10 mouse cellular contexts compared by ENCODE assay signal in genomic region chr2:169204254-169204752, GRCm38 (mm10).
DNase-seq lines count a peak whose midpoint lies in the region; ATAC-seq and TF ChIP-seq lines count a peak whose summit lies in the region.
"Had no signal": no experiment of that assay in that cellular context is flagged by ENCODE, and none has a peak within 500 bp of the region (broad histone marks: within the 10 kb centered on the region; RNA-seq: fewer than 3 reads in every experiment).

No protein-coding gene starts in this region.

- H3K9me3 ChIP-seq in G1E (replicated peaks): peaks cover 70% of the 10 kb centered on the region
- no peaks in the 10 kb centered on the region for H3K9me3 ChIP-seq in hindbrain, embryonic 14.5 days (ENCODE audit: control insufficient read depth, low read length)
- no peaks in the 10 kb centered on the region for H3K9me3 ChIP-seq in limb, embryonic 14.5 days (ENCODE audit: control insufficient read depth, low read length)

- ATAC-seq in G1E (ENCODE audit: extremely low read depth, insufficient number of reproducible peaks, low FRiP score, poor library complexity, severe bottlenecking): no peak
- ATAC-seq in hindbrain, embryonic 14.5 days (ENCODE audit: low FRiP score): 0 out of 2 replicates have a peak, but pooled peaks have one; percentile 27
- no peak for ATAC-seq in limb, embryonic 14.5 days (ENCODE audit: low FRiP score, low read depth)
- no peak; the same call in 1 of the 2 replicates for ATAC-seq in cerebellum, adult (ENCODE audit: insufficient number of reproducible peaks, low FRiP score, low TSS enrichment)
- ATAC-seq: midbrain, embryonic 13.5 days had no signal

- DNase-seq in G1E (ENCODE audit: low spot score) (no peak), liver (no peak)
- DNase-seq in brain, adult 2 months (ENCODE audit: low read depth, low spot score): peak; percentile 14
- no peak for DNase-seq in hindbrain, embryonic 14.5 days (ENCODE audit: low spot score)
- no peak for DNase-seq in limb, embryonic 14.5 days (ENCODE audit: low spot score)
- DNase-seq in cerebellum, adult 18-20 months: no peak
- DNase-seq in cerebellum, adult 11 months: no peak

- 46% methylated on average over 19 of the region's 19 CpGs for WGBS in hindbrain, embryonic 14.5 days
- 40% methylated on average over 19 of the region's 19 CpGs for whole genome bisulfite sequencing in limb, embryonic 14.5 days

- no peak overlapping the region for H3K27ac ChIP-seq in hindbrain, embryonic 14.5 days
- H3K27ac ChIP-seq in limb, embryonic 14.5 days (replicated peaks; ENCODE audit: low read depth, low read length): no peak overlapping the region
- H3K27ac ChIP-seq: layer of hippocampus, adult 2 months; midbrain, embryonic 13.5 days had no signal

- TF ChIP-seq CTCF in G1E (IDR thresholded peaks at IDR 0.05; ENCODE audit: low read depth, low read length): no peak

- no peak for TF ChIP-seq POLR2A in limb, embryonic 14.5 days (IDR thresholded peaks at IDR 0.05; ENCODE audit: borderline replicate concordance, extremely low read depth, insufficient read depth, insufficient read length)

- no peaks in the 10 kb centered on the region for H3K4me1 ChIP-seq in G1E (ENCODE audit: insufficient read depth, low read depth, low read length)
- peaks cover 6% of the 10 kb centered on the region; the same call in 1 of the 2 replicates for H3K4me1 ChIP-seq in hindbrain, embryonic 14.5 days (replicated peaks; ENCODE audit: control insufficient read depth, insufficient read depth, low read length)
- H3K4me1 ChIP-seq in limb, embryonic 14.5 days (ENCODE audit: control insufficient read depth, insufficient read depth, low read length): no peaks in the 10 kb centered on the region
- H3K4me1 ChIP-seq: midbrain, embryonic 13.5 days had no signal

- H3K4me2 ChIP-seq in hindbrain, embryonic 14.5 days (replicated peaks): peak overlapping the region; percentile 28
- H3K4me2 ChIP-seq in limb, embryonic 14.5 days (replicated peaks; ENCODE audit: low read depth, low read length, severe bottlenecking): 0 out of 2 replicates have a peak overlapping the region, but pooled peaks have one; percentile 7
- H3K4me2 ChIP-seq: midbrain, embryonic 13.5 days had no signal

- H3K36me3 ChIP-seq in G1E (replicated peaks): no peaks in the 10 kb centered on the region
- H3K36me3 ChIP-seq in hindbrain, embryonic 14.5 days (replicated peaks; ENCODE audit: control insufficient read depth, insufficient read depth): no peaks in the 10 kb centered on the region
- H3K36me3 ChIP-seq in limb, embryonic 14.5 days (ENCODE audit: control insufficient read depth, insufficient read depth, low read length): no peaks in the 10 kb centered on the region
- H3K36me3 ChIP-seq: midbrain, embryonic 13.5 days had no signal

- H3K9ac ChIP-seq in hindbrain, embryonic 14.5 days: 0 out of 2 replicates have a peak overlapping the region, but pooled peaks have one; percentile 4
- H3K9ac ChIP-seq in limb, embryonic 14.5 days (ENCODE audit: low read depth, low read length, severe bottlenecking): no peak overlapping the region
- H3K9ac ChIP-seq: midbrain, embryonic 13.5 days had no signal

- H3K4me3 ChIP-seq in G1E (ENCODE audit: low read depth, low read length): 0 out of 2 replicates have a peak overlapping the region, but pooled peaks have one; percentile 14
- no peak overlapping the region for H3K4me3 ChIP-seq in hindbrain, embryonic 14.5 days (replicated peaks; ENCODE audit: low read length)
- no peak overlapping the region for H3K4me3 ChIP-seq in limb, embryonic 14.5 days (replicated peaks; ENCODE audit: low read length)
- H3K4me3 ChIP-seq: layer of hippocampus, adult 2 months; midbrain, embryonic 13.5 days had no signal

- H3K27me3 ChIP-seq in G1E (ENCODE audit: insufficient read depth, low read length): no peaks in the 10 kb centered on the region
- H3K27me3 ChIP-seq in hindbrain, embryonic 14.5 days (ENCODE audit: control insufficient read depth, insufficient read depth, low read length): no peaks in the 10 kb centered on the region
- H3K27me3 ChIP-seq in limb, embryonic 14.5 days (ENCODE audit: control insufficient read depth, insufficient read depth, low read length): no peaks in the 10 kb centered on the region
- H3K27me3 ChIP-seq: midbrain, embryonic 13.5 days had no signal
